Mouse (Mus musculus) stomach, embryonic 14.5 days (tissue): ENCODE data around the gene Slc7a6. TPM values are rescaled to one million over a fixed set of nuclear protein-coding genes. Genes with fewer than 3 reads are reported as not detected.

ENCODE experiments used
- ATAC-seq: fragments of 200-750 bp; cut with Nextera tagmentation; 2 replicates; pipeline ENCODE4 v1.8.0; 2017; ENCODE audit warnings: low read depth, moderate TSS enrichment; ENCODE audit not compliant: insufficient number of reproducible peaks, insufficient read depth, low FRiP score
- H3K27ac ChIP-seq: fragments of 300-500 bp; sonication (generic); 2 replicates; pipeline ENCODE4 v1.5.1; 2014; ENCODE audit warnings: mild to moderate bottlenecking, low read length, moderate library complexity, mixed read lengths
- H3K27me3 ChIP-seq: fragments of 300-500 bp; sonication (generic); 2 replicates; pipeline ENCODE4 v1.6.1; 2014; ENCODE audit warnings: low read length, control low read depth, mixed read lengths; ENCODE audit not compliant: control insufficient read depth, insufficient read depth
- H3K36me3 ChIP-seq: fragments of 300-500 bp; sonication (generic); 2 replicates; pipeline ENCODE4 v1.6.1; 2014; ENCODE audit warnings: mild to moderate bottlenecking, control low read depth, low read length, moderate library complexity, mixed read lengths; ENCODE audit not compliant: control insufficient read depth, insufficient read depth
- H3K4me1 ChIP-seq: fragments of 300-500 bp; sonication (generic); 2 replicates; pipeline ENCODE4 v1.6.1; 2014; ENCODE audit warnings: low read length, control low read depth, mixed read lengths; ENCODE audit not compliant: control insufficient read depth, insufficient read depth
- H3K4me2 ChIP-seq: fragments of 300-500 bp; sonication (generic); replicated peaks from 2 replicates; pipeline ENCODE4 v1.6.1; 2014; ENCODE audit warnings: low read depth, low read length, control low read depth
- H3K4me3 ChIP-seq: fragments of 300-500 bp; sonication (generic); 2 replicates; pipeline ENCODE4 v1.5.1; 2014; ENCODE audit warnings: low read depth, low read length, control low read depth
- H3K9ac ChIP-seq: fragments of 300-500 bp; sonication (generic); replicated peaks from 2 replicates; pipeline ENCODE4 v1.6.1; 2014; ENCODE audit warnings: low read depth, mild to moderate bottlenecking, control low read depth, low read length, moderate library complexity, mixed read lengths
- H3K9me3 ChIP-seq: fragments of 300-500 bp; sonication (generic); 2 replicates; pipeline ENCODE4 v1.6.1; 2016; ENCODE audit warnings: low read depth, low read length, control low read depth; ENCODE audit not compliant: control insufficient read depth
- WGBS: fragments of 180-500 bp; shearing (Covaris S2); extraction: QIAGEN DNeasy Blood & Tissue Kit; methylation state at CpG from one replicate; pipeline ENCODE4 v1.1.7; 2014; 5-methylcytosine and 5-hydroxymethylcytosine counted together
- polyA plus RNA-seq: library from polyadenylated mRNA; unstranded; fragments of >200 nt; fragmentation: Nextera tagmentation; extraction: Ambion mirVana; gene quantifications from 2 replicates; pipeline ENCODE4 v1.2.1, GENCODE M21; 2014

The Slc7a6 gene
- polyA plus RNA-seq, 1 experiment from 2014 or later = 65.6 TPM

- 79% methylated on average over 17 of the region's 17 CpGs for WGBS
- H3K27me3 ChIP-seq = no peaks in the 10 kb centered on the region
- peaks cover 29% of the 10 kb centered on the region for H3K36me3 ChIP-seq
- no peak overlapping the region for H3K4me2 ChIP-seq
- no peak overlapping the region for H3K27ac ChIP-seq
- H3K4me3 ChIP-seq = no peak overlapping the region
- H3K4me1 ChIP-seq = no peaks in the 10 kb centered on the region
- no peak; the same call in 1 of the 2 replicates for ATAC-seq
- H3K9ac ChIP-seq = no peak overlapping the region
- no peaks in the 10 kb centered on the region for H3K9me3 ChIP-seq
These were observed 66.1 kb downstream of the Slc7a6 start for GRCm38 (mm10) chr8:106234567-106235261.

- no peak overlapping the region for H3K9ac ChIP-seq
- H3K27ac ChIP-seq = no peak overlapping the region
- no peaks in the 10 kb centered on the region for H3K9me3 ChIP-seq
- 92% methylated on average over 5 of the region's 5 CpGs for WGBS
- peaks cover 38% of the 10 kb centered on the region for H3K36me3 ChIP-seq
- H3K4me3 ChIP-seq = no peak overlapping the region
- no peak overlapping the region for H3K4me2 ChIP-seq
- H3K4me1 ChIP-seq = no peaks in the 10 kb centered on the region
- no peaks in the 10 kb centered on the region for H3K27me3 ChIP-seq
- ATAC-seq = no peak
These were observed 68.4 kb downstream of the Slc7a6 start for GRCm38 (mm10) chr8:106237106-106237505.

Other genes starting within 250 kb of the Slc7a6 start
- gene Ctrl, start 235.0 kb upstream of the Slc7a6 start, polyA plus RNA-seq = 0.67 and 0.98 TPM in 2 replicates
- 40.0 and 42.6 TPM in 2 replicates for gene Psmb10, start 230.4 kb upstream of the Slc7a6 start, polyA plus RNA-seq
- 1.6 and 2.1 TPM in 2 replicates for gene Lcat, start 225.5 kb upstream of the Slc7a6 start, polyA plus RNA-seq
- gene Slc12a4, start 202.8 kb upstream of the Slc7a6 start, polyA plus RNA-seq = 38.1 and 39.3 TPM in 2 replicates
- gene Dpep3, start 189.4 kb upstream of the Slc7a6 start, polyA plus RNA-seq = not detected in 2 replicates
- 22.8 and 23.6 TPM in 2 replicates for gene Dus2, start 177.5 kb upstream of the Slc7a6 start, polyA plus RNA-seq
- gene Dpep2nb, start 162.9 kb upstream of the Slc7a6 start, polyA plus RNA-seq = 0.29 TPM in 1 of 2 replicates, not detected in the other
- 16.4 and 18.4 TPM in 2 replicates for gene Ddx28, start 157.0 kb upstream of the Slc7a6 start, polyA plus RNA-seq
- 9.6 and 10.5 TPM in 2 replicates for gene Nfatc3, start 110.0 kb upstream of the Slc7a6 start, polyA plus RNA-seq
- gene Esrp2, start 31.9 kb upstream of the Slc7a6 start, polyA plus RNA-seq = 30.0 and 35.4 TPM in 2 replicates
- gene Pla2g15, start 18.5 kb upstream of the Slc7a6 start, polyA plus RNA-seq = 3.9 and 4.0 TPM in 2 replicates
- gene Slc7a6os, start 42.1 kb downstream of the Slc7a6 start, polyA plus RNA-seq = 35.4 and 36.6 TPM in 2 replicates
- 46.2 and 47.2 TPM in 2 replicates for gene Prmt7, start 42.1 kb downstream of the Slc7a6 start, polyA plus RNA-seq
- 9.7 and 10.7 TPM in 2 replicates for gene Smpd3, start 169.1 kb downstream of the Slc7a6 start, polyA plus RNA-seq
- 23.8 and 25.4 TPM in 2 replicates for gene Zfp90, start 246.5 kb downstream of the Slc7a6 start, polyA plus RNA-seq